Mouse (Mus musculus) spleen, adult 2 months (tissue): ENCODE measurements around the gene Shank3. TPM values are rescaled to one million over a fixed set of nuclear protein-coding genes. Genes with fewer than 3 reads are reported as not detected.

ENCODE experiments used
- DNase-seq, 2 experiments: peaks; one replicate each; pipeline versions ENCODE4 v3.0.0 to v3.0.0-alpha.2; 2012 to 2021; ENCODE audit warnings: low spot score in 2 of 2, low read depth in 1 of 2
- H3K27ac ChIP-seq: fragments of 200-500 bp; 2 replicates; pipeline ENCODE4 v1.5.1; 2012; ENCODE audit warnings: low read length, inconsistent platforms; ENCODE audit not compliant: insufficient read depth
- H3K27me3 ChIP-seq: fragments of 200-500 bp; 2 replicates; pipeline ENCODE4 v1.6.1; 2012; ENCODE audit warnings: mild to moderate bottlenecking, moderate library complexity, low read length, inconsistent platforms; ENCODE audit not compliant: control insufficient read depth, insufficient read depth
- H3K36me3 ChIP-seq: fragments of 200-500 bp; 2 replicates; pipeline ENCODE4 v1.6.1; 2012; ENCODE audit warnings: mild to moderate bottlenecking, low read length, inconsistent platforms; ENCODE audit not compliant: control insufficient read depth, insufficient read depth
- H3K4me1 ChIP-seq: fragments of 200-500 bp; 2 replicates; pipeline ENCODE4 v1.6.1; 2011; ENCODE audit warnings: inconsistent platforms; ENCODE audit not compliant: control insufficient read depth, insufficient read depth, insufficient read length
- H3K4me3 ChIP-seq: fragments of 200-500 bp; 2 replicates; pipeline ENCODE4 v1.5.1; 2011; ENCODE audit warnings: mild to moderate bottlenecking, inconsistent platforms; ENCODE audit not compliant: insufficient read depth, insufficient read length; ENCODE audit errors: extremely low read depth
- CTCF ChIP-seq: fragments of 200-500 bp; IDR thresholded peaks from 2 replicates; pipeline ENCODE4 v1.5.1; 2011; ENCODE audit warnings: mild to moderate bottlenecking, inconsistent platforms; ENCODE audit not compliant: insufficient read depth, insufficient read length, insufficient replicate concordance; ENCODE audit errors: extremely low read depth
- POLR2A ChIP-seq: fragments of 200-500 bp; IDR thresholded peaks from 2 replicates; pipeline ENCODE4 v1.6.1; 2011; ENCODE audit warnings: low read depth, low read length, inconsistent platforms
- WGBS: fragments of 180-500 bp; shearing (Covaris S2); methylation state at CpG from one replicate; pipeline ENCODE4 v1.1.7; 2018; 5-methylcytosine and 5-hydroxymethylcytosine counted together
- polyA plus RNA-seq: library from polyadenylated mRNA; depleted of rRNA; stranded (reverse); fragments of >200 nt; gene quantifications from 2 replicates; pipeline ENCODE4 v1.2.3, GENCODE M21; 2012

The Shank3 gene
- polyA plus RNA-seq, 1 experiment, result 24.6 TPM

DNA sequence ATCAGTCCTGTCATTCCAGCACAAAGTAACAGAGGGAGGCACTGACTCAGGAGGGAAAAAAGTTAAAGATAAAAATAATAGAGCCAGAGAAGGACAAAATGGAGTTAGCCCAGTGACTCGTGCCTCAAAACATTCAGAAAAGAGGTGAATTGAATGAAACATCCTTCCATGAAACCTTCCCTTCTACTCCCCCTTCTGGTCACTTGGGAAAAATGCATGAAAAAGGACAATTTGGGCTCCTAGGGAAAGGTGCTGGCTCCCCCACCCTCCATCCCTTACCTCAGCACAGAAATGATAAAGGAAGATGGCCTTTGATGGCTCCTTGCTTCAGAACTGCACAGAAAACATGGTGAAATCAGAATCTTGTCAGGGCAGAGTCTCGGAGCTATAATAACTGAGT is 30.8 kb upstream of the Shank3 start:
- 33% methylated on average over 2 of the region's 2 CpGs for WGBS
- Histone ChIP-seq H3K27me3 (0 out of 2 replicates have a peak, but pooled peaks cover 1% of the 10 kb centered on the region), H3K4me1 (no peaks in the 10 kb centered on the region), H3K4me3 (no peak overlapping the region), H3K36me3 (peaks cover 1% of the 10 kb centered on the region; the same call in 1 of the 2 replicates), H3K27ac (no peak overlapping the region)
- TF ChIP-seq CTCF (peak; percentile 1; the same call in 1 of the 2 replicates), POLR2A (no peak)
- no peak for DNase-seq

DNA sequence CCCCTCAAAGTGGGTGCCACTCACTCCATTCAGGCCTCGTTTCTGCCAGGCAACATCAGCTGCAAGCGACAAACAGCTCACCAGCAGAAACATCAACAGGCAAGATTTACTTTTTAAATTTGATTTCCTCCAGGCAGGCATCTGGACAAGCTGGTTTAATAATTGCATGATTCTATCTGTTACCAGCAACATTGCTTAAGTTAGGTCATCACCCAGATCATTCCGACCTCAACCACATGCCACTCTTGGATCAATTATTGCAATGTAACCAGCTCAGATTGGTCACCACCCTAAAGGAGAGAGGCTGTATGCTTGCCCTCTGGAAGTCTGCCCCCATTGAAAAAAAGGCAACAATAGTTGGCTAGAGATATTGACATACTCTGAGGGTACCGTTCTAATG is 27.9 kb upstream of the Shank3 start:
- no peak for TF ChIP-seq CTCF
- no peak for TF ChIP-seq POLR2A
- H3K27me3 ChIP-seq, result no peaks in the 10 kb centered on the region
- DNase-seq, result no peak
- H3K27ac ChIP-seq, result no peak overlapping the region
- 85% methylated on average over 4 of the region's 4 CpGs for WGBS
- peaks cover 1% of the 10 kb centered on the region; the same call in 1 of the 2 replicates for H3K36me3 ChIP-seq
- H3K4me1 ChIP-seq, result peaks cover 4% of the 10 kb centered on the region; the same call in 1 of the 2 replicates
- no peak overlapping the region for H3K4me3 ChIP-seq

DNA sequence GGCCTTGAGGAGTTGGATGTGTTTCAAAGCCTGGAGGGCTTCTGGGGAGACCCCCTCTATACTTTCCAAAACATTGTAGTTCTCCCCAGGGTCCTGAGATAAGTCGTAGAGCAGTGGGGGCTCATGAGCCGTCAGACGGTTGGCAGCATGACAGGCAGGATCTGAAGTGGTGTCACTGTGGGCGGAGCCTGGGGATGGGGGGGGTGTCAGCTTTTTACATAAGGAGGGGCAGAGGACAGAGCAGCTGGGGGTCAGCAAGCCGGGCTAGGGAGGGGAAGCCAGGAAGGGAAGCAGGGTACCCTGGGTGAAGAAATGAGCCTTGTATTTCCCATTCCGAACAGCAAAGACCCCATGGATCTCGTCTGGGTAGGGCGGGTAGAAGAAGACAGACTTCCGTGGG is 26.1 kb upstream of the Shank3 start:
- TF ChIP-seq POLR2A (no peak), CTCF (no peak)
- 87% methylated on average over 9 of the region's 9 CpGs for WGBS
- H3K27ac ChIP-seq, result no peak overlapping the region
- peaks cover 4% of the 10 kb centered on the region; the same call in 1 of the 2 replicates for H3K4me1 ChIP-seq
- H3K4me3 ChIP-seq, result no peak overlapping the region
- H3K27me3 ChIP-seq, result no peaks in the 10 kb centered on the region
- H3K36me3 ChIP-seq, result peaks cover 1% of the 10 kb centered on the region; the same call in 1 of the 2 replicates
- DNase-seq, result no peak

DNA sequence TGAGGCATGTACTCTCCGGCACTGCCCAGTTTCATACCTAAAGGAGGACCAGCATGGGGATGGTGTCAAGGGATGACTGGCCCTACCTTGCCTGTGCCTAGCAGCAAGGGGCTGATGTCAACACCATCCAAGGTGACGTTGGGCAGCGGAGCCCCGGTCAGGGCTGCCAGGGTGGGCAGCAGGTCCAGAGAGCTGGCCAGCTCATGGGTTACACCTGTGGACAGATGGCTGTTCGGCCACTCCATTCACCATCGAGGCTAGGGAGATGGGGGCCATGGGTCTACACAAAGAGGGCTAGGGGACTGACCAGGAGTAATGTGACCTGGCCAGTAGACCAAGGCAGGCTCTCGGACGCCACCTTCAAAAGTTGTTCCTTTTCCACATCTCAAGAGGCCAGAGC is 25.5 kb upstream of the Shank3 start:
- Histone ChIP-seq H3K4me1 (peaks cover 4% of the 10 kb centered on the region; the same call in 1 of the 2 replicates), H3K4me3 (no peak overlapping the region), H3K27ac (no peak overlapping the region), H3K36me3 (peaks cover 1% of the 10 kb centered on the region; the same call in 1 of the 2 replicates), H3K27me3 (no peaks in the 10 kb centered on the region)
- TF ChIP-seq POLR2A (no peak), CTCF (no peak)
- WGBS, result 94% methylated on average over 8 of the region's 8 CpGs
- DNase-seq, result no peak

DNA sequence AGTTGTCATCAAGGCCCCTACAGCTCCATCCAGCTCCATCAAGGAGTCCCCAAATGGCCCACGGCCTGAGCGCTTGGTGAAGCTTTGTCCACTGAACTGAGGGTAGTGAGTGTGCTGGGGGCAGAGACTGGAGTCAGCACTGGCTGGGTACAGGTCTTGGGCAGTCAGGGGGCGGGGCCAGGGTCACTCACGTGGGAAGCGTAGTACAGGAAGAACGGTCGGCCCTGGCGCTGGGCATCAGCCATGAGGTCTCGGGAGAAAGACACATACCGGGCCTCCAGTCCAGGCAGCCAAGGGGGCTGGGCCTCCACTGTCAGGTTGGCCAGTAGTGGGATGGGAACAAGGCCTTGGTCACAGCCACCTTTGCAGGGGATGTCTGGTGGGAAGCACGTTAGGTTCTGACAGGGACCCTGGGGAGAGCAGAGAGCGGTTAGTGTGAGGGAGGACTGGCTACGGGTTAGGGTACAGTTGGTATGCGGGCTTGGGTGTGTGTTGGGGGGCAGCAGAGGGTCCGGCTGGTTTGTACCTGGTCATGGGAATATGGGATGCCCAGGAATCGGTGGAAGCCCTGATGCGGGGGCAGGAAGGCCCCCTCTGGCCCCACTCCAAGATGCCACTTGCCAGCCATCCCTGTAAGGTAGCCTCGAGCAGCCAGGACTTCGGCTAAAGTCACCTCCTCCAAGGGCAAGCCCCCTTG is 24.7 kb upstream of the Shank3 start:
- Histone ChIP-seq H3K27me3 (no peaks in the 10 kb centered on the region), H3K36me3 (peaks cover 1% of the 10 kb centered on the region; the same call in 1 of the 2 replicates), H3K27ac (no peak overlapping the region), H3K4me1 (peaks cover 4% of the 10 kb centered on the region; the same call in 1 of the 2 replicates), H3K4me3 (no peak overlapping the region)
- DNase-seq, result no peak
- WGBS, result 96% methylated on average over 19 of the region's 19 CpGs
- TF ChIP-seq CTCF (no peak), POLR2A (no peak)

DNA sequence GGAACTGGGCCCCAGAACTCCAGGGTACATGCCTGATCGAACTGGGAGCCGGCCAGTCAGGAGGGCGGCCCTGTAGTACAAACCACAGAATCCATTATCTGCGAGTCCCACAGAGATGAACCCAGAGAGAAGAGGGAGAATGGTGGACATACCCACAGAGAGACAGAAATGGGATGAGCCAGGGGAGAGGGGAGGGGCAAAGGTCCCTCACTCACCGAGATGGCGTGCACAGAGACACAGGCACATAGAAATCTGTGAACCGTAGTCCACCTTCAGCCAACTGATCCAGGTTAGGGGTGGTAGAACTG is 24.2 kb upstream of the Shank3 start:
- Histone ChIP-seq H3K36me3 (peaks cover 1% of the 10 kb centered on the region; the same call in 1 of the 2 replicates), H3K27ac (no peak overlapping the region), H3K4me3 (no peak overlapping the region; the same call in 1 of the 2 replicates), H3K27me3 (no peaks in the 10 kb centered on the region), H3K4me1 (peaks cover 4% of the 10 kb centered on the region; the same call in 1 of the 2 replicates)
- WGBS, result 86% methylated on average over 7 of the region's 7 CpGs
- DNase-seq, result no peak
- TF ChIP-seq CTCF, result no peak
- TF ChIP-seq POLR2A, result no peak
